Comparison of ENCODE assay signal across 8 mouse cellular contexts in genomic region chr10:20724906-20725305, GRCm38 (mm10). TPM values are rescaled to one million over a fixed set of nuclear protein-coding genes. Genes with fewer than 3 reads are reported as not detected.
DNase-seq lines count a peak whose midpoint lies in the region; ATAC-seq and TF ChIP-seq lines count a peak whose summit lies in the region.

TSS of gene Pde7b (minus strand) at chr10:20725078.

- no peaks in the 10 kb centered on the region for H3K27me3 ChIP-seq in forebrain, embryonic 14.5 days (replicated peaks; ENCODE audit: control insufficient read depth, insufficient read depth, low read length)
- H3K27me3 ChIP-seq in heart, postnatal 0 days (ENCODE audit: control insufficient read depth, insufficient read depth, low read length): no peaks in the 10 kb centered on the region
- no peaks in the 10 kb centered on the region for H3K27me3 ChIP-seq in liver, embryonic 13.5 days
- no peaks in the 10 kb centered on the region for H3K27me3 ChIP-seq in stomach, embryonic 14.5 days (ENCODE audit: control insufficient read depth, insufficient read depth, low read length)

- 12% methylated on average over 17 of the region's 17 CpGs for WGBS in forebrain, embryonic 14.5 days
- WGBS in heart, postnatal 0 days: 10% methylated on average over 17 of the region's 17 CpGs
- WGBS in liver, embryonic 13.5 days (ENCODE audit: insufficient replicate concordance): 11% methylated on average over 17 of the region's 17 CpGs
- 7% methylated on average over 17 of the region's 17 CpGs for WGBS in stomach, embryonic 14.5 days

- peaks cover 10% of the 10 kb centered on the region for H3K4me1 ChIP-seq in forebrain, embryonic 14.5 days (ENCODE audit: control insufficient read depth, insufficient read depth, low read length)
- no peaks in the 10 kb centered on the region for H3K4me1 ChIP-seq in heart, postnatal 0 days (ENCODE audit: control insufficient read depth, insufficient read depth)
- peaks cover 26% of the 10 kb centered on the region for H3K4me1 ChIP-seq in liver, embryonic 13.5 days (replicated peaks)
- peaks cover 8% of the 10 kb centered on the region; the same call in 1 of the 2 replicates for H3K4me1 ChIP-seq in stomach, embryonic 14.5 days (ENCODE audit: control insufficient read depth, insufficient read depth, low read length)

- H3K9ac ChIP-seq in forebrain, embryonic 14.5 days (ENCODE audit: low read length): peak within 1 kb of the TSS; percentile 42
- H3K9ac ChIP-seq in heart, postnatal 0 days (replicated peaks; ENCODE audit: low read depth, low read length): peak within 1 kb of the TSS; percentile 53
- peak within 1 kb of the TSS; percentile 55 for H3K9ac ChIP-seq in liver, embryonic 13.5 days
- no peak within 1 kb of the TSS; the same call in 1 of the 2 replicates for H3K9ac ChIP-seq in stomach, embryonic 14.5 days (replicated peaks; ENCODE audit: low read depth, low read length)

- H3K4me3 ChIP-seq in forebrain, embryonic 14.5 days (ENCODE audit: low read depth, low read length): peak within 1 kb of the TSS; percentile 23
- peak within 1 kb of the TSS; percentile 47 for H3K4me3 ChIP-seq in heart, postnatal 0 days (ENCODE audit: low read depth, low read length)
- H3K4me3 ChIP-seq in liver, embryonic 13.5 days (replicated peaks): peak within 1 kb of the TSS; percentile 32
- peak within 1 kb of the TSS; percentile 26 for H3K4me3 ChIP-seq in stomach, embryonic 14.5 days (ENCODE audit: low read depth, low read length)

- no peak within 1 kb of the TSS for H3K27ac ChIP-seq in forebrain, embryonic 14.5 days (ENCODE audit: low read depth, low read length)
- H3K27ac ChIP-seq in heart, postnatal 0 days (ENCODE audit: low read depth): peak within 1 kb of the TSS; percentile 54
- H3K27ac ChIP-seq in liver, embryonic 13.5 days: no peak within 1 kb of the TSS
- H3K27ac ChIP-seq in stomach, embryonic 14.5 days (ENCODE audit: low read length): peak within 1 kb of the TSS; percentile 59; the same call in 1 of the 2 replicates

- DNase-seq in B cell, adult 2 months: peak; percentile 67 to 72
- peak; percentile 38 to 45 for DNase-seq in cerebellum, adult 18-20 months
- peak; percentile 90 for DNase-seq in forebrain, embryonic 14.5 days (ENCODE audit: low spot score)
- peak; percentile 76 for DNase-seq in heart, postnatal 0 days (ENCODE audit: low spot score)
- DNase-seq in kidney, postnatal 36 days: peak; percentile 89
- peak; percentile 28 for DNase-seq in liver, embryonic 13.5 days
- peak; percentile 29 for DNase-seq in naive thymus-derived CD4-positive, alpha-beta T cell, adult 2 months (ENCODE audit: low read depth)

- peak within 1 kb of the TSS; percentile 54 for H3K4me2 ChIP-seq in forebrain, embryonic 14.5 days (ENCODE audit: low read length)
- H3K4me2 ChIP-seq in heart, postnatal 0 days (ENCODE audit: low read depth, low read length): peak within 1 kb of the TSS; percentile 73
- H3K4me2 ChIP-seq in liver, embryonic 13.5 days: peak within 1 kb of the TSS; percentile 64
- peak within 1 kb of the TSS; percentile 45 for H3K4me2 ChIP-seq in stomach, embryonic 14.5 days (replicated peaks; ENCODE audit: low read depth, low read length)

- no peak for TF ChIP-seq EP300 in heart, postnatal 0 days (IDR thresholded peaks at IDR 0.05; ENCODE audit: low read depth)

- TF ChIP-seq CTCF in heart, postnatal 0 days (IDR thresholded peaks at IDR 0.05; ENCODE audit: low read depth): no peak

- ATAC-seq in forebrain, embryonic 14.5 days: peak; percentile 94
- ATAC-seq in heart, postnatal 0 days (ENCODE audit: insufficient read depth, low read depth): peak; percentile 86
- peak; percentile 76 for ATAC-seq in liver, embryonic 13.5 days (ENCODE audit: low read depth)
- ATAC-seq in stomach, embryonic 14.5 days (ENCODE audit: insufficient number of reproducible peaks, insufficient read depth, low FRiP score, low read depth): peak; percentile 81

- no peaks in the 10 kb centered on the region for H3K9me3 ChIP-seq in forebrain, embryonic 14.5 days (replicated peaks; ENCODE audit: control insufficient read depth, low read length)
- no peaks in the 10 kb centered on the region for H3K9me3 ChIP-seq in heart, postnatal 0 days (replicated peaks; ENCODE audit: control insufficient read depth, low read length)
- H3K9me3 ChIP-seq in liver, embryonic 13.5 days (replicated peaks): no peaks in the 10 kb centered on the region
- H3K9me3 ChIP-seq in stomach, embryonic 14.5 days (ENCODE audit: control insufficient read depth, low read depth, low read length): no peaks in the 10 kb centered on the region

- no peaks in the 10 kb centered on the region for H3K36me3 ChIP-seq in forebrain, embryonic 14.5 days (ENCODE audit: control insufficient read depth, insufficient read depth, low read length)
- H3K36me3 ChIP-seq in heart, postnatal 0 days (replicated peaks; ENCODE audit: control insufficient read depth, insufficient read depth, low read length): no peaks in the 10 kb centered on the region
- H3K36me3 ChIP-seq in liver, embryonic 13.5 days: no peaks in the 10 kb centered on the region
- no peaks in the 10 kb centered on the region for H3K36me3 ChIP-seq in stomach, embryonic 14.5 days (ENCODE audit: control insufficient read depth, insufficient read depth, low read length)

RNA-seq across cellular contexts. Expression of gene Pde7b, which starts in this region (rescaled TPM):
- 1.3 and 2.3 TPM in 2 replicates for polyA plus RNA-seq in forebrain, embryonic 14.5 days (2014; fragmentation: Nextera tagmentation; extraction: Ambion mirVana)
- total RNA-seq in heart, postnatal 0 days (2014; rRNA removed; ENCODE audit: low replicate concordance): 5.4 and 11.8 TPM in 2 replicates
- polyA plus RNA-seq in heart, postnatal 0 days (2015; fragmentation: Nextera tagmentation; extraction: Ambion mirVana): 4.6 and 5.0 TPM in 2 replicates
- 0.20 and 0.29 TPM in 2 replicates for polyA plus RNA-seq in liver, embryonic 13.5 days (2015; fragmentation: Nextera tagmentation; extraction: Ambion mirVana)
- polyA plus RNA-seq in stomach, embryonic 14.5 days (2014; fragmentation: Nextera tagmentation; extraction: Ambion mirVana): 6.5 and 6.6 TPM in 2 replicates

Comparison
In these comparisons a context has a peak if more than half of its experiments do, and no peak if none do; other contexts are left out.
1. Peak in DNase-seq, ATAC-seq, H3K4me3 ChIP-seq, H3K9ac ChIP-seq and H3K4me2 ChIP-seq in liver, embryonic 13.5 days; RNA of the gene not detected or under 1 TPM.
2. DNase-seq: peak in every context shown above with its lines; median percentile 90 in forebrain, embryonic 14.5 days; 89 in kidney, postnatal 36 days; 76 in heart, postnatal 0 days; 70 in B cell, adult 2 months; 42 in cerebellum, adult 18-20 months; 29 in naive thymus-derived CD4-positive, alpha-beta T cell, adult 2 months; 28 in liver, embryonic 13.5 days.
3. H3K27ac ChIP-seq: peak in heart, postnatal 0 days (single experiment) and stomach, embryonic 14.5 days (single experiment); none in forebrain, embryonic 14.5 days (single experiment) and liver, embryonic 13.5 days (single experiment).
4. Peak in every context shown above with its lines, with median percentiles within 50 percentile points of each other: ATAC-seq, H3K4me2 ChIP-seq and H3K4me3 ChIP-seq.